Mouse (Mus musculus): ENCODE measurements around the gene 1520401A03Rik.

DNA sequence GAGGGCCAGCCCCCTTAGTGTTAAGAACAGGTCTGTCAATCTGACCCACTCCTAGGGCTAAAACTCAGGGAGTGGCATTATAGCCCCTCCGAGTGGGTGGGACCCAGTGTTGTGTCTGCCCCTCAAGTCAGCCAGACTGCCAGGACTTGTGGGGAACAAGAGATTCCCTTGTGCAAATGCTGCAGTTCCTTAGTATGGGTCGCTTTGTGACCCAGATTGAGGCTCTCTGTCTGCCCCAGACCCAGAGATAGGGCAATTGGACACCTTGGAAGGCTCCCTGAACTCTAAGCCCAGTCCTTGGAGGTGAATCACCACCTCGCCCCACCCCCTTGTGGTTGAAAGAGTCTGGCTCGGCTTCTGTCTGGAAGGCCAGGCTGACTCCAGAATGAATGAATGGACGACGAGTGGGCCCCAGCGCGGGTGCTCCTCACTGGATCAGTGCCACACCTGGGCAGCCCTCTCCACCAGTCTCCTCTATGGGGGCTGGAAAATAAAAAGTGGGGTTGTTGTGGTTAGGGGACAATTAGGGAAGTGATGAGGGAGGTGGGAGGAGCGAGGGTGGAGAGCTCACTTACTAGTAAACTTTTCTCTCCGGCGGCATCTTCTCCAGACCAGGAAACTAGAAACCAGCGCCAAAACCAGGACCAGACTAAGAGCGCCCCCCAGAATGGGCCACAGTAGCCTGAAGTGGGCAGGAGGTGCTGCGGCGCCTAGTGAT lies 46.9 kb downstream of the 1520401A03Rik start:
- TF ChIP-seq CTCF (IDR thresholded peaks at IDR 0.05; ENCODE audit: low read depth, low read length) (no peak), GATA1 (IDR thresholded peaks at IDR 0.05; ENCODE audit: borderline replicate concordance, low read length) (no peak)

Data from G1E (cell line).